Mouse (Mus musculus) retina, adult 2 months (tissue): ENCODE measurements around the gene Napepld.
"Not testable (repeated sequence)": the region's sequence is repeated elsewhere in the genome, so short reads cannot be mapped to it uniquely, and the experiment has no call there.

Experiments
- DNase-seq: peaks from one replicate; pipeline ENCODE4 v3.0.0-alpha.2; 2012; ENCODE audit warnings: low read depth, low spot score

The Napepld gene

GRCm38 (mm10) chr5:21706546-21706945 lies 5.3 kb upstream of the Napepld start:
- no peak for DNase-seq

GRCm38 (mm10) chr5:21703708-21704107 lies 2.5 kb upstream of the Napepld start:
- no peak for DNase-seq

GRCm38 (mm10) chr5:21702873-21703475 lies 1.8 kb upstream of the Napepld start:
- no peak for DNase-seq

GRCm38 (mm10) chr5:21702009-21702364 lies 791 bp upstream of the Napepld start:
- no peak for DNase-seq

GRCm38 (mm10) chr5:21700934-21701333 lies 262 bp downstream of the Napepld start:
- no peak for DNase-seq

GRCm38 (mm10) chr5:21700272-21700821 lies 849 bp downstream of the Napepld start:
- no peak for DNase-seq

GRCm38 (mm10) chr5:21699555-21699954 lies 1.6 kb downstream of the Napepld start:
- not testable (repeated sequence) for DNase-seq

GRCm38 (mm10) chr5:21694854-21695490 lies 6.2 kb downstream of the Napepld start:
- DNase-seq: no peak

GRCm38 (mm10) chr5:21693372-21693870 lies 7.8 kb downstream of the Napepld start:
- DNase-seq: no peak

- no peak for DNase-seq
Measured at GRCm38 (mm10) chr5:21692230-21692629, 9.0 kb downstream of the Napepld start.

- no peak for DNase-seq
Measured at GRCm38 (mm10) chr5:21687042-21687441, 14.2 kb downstream of the Napepld start.

- DNase-seq: no peak
Measured at GRCm38 (mm10) chr5:21685001-21685400, 16.2 kb downstream of the Napepld start.

- no peak for DNase-seq
Measured at GRCm38 (mm10) chr5:21683811-21684210, 17.4 kb downstream of the Napepld start.

- no peak for DNase-seq
Measured at GRCm38 (mm10) chr5:21680940-21681339, 20.3 kb downstream of the Napepld start.

GRCm38 (mm10) chr5:21680029-21680428 lies 21.2 kb downstream of the Napepld start:
- no peak for DNase-seq

- no peak for DNase-seq
Measured at GRCm38 (mm10) chr5:21678363-21678762, 22.8 kb downstream of the Napepld start.

- no peak for DNase-seq
Measured at GRCm38 (mm10) chr5:21677939-21678338, 23.3 kb downstream of the Napepld start.

GRCm38 (mm10) chr5:21675494-21675893 lies 25.7 kb downstream of the Napepld start:
- DNase-seq: no peak

- DNase-seq: no peak
Measured at GRCm38 (mm10) chr5:21675019-21675418, 26.2 kb downstream of the Napepld start.

GRCm38 (mm10) chr5:21673742-21674141 lies 27.5 kb downstream of the Napepld start:
- no peak for DNase-seq

GRCm38 (mm10) chr5:21672812-21673635 lies 28.2 kb downstream of the Napepld start:
- DNase-seq: no peak

GRCm38 (mm10) chr5:21669307-21669706 lies 31.9 kb downstream of the Napepld start:
- DNase-seq: no peak
